Mouse (Mus musculus) G1E (cell line): ENCODE data around the gene Mkrn1.

Experiments used
- CTCF ChIP-seq: IDR thresholded peaks from 2 replicates; pipeline ENCODE4 v1.5.1; 2012; ENCODE audit warnings: low read depth, low read length, inconsistent platforms, mixed read lengths
- GATA1 ChIP-seq: IDR thresholded peaks from 2 replicates; pipeline ENCODE4 v1.6.1; 2012; ENCODE audit warnings: borderline replicate concordance, low read length, inconsistent platforms, mixed read lengths
- POLR2AphosphoS5 ChIP-seq: IDR thresholded peaks from 2 replicates; pipeline ENCODE4 v1.6.1; 2012; ENCODE audit warnings: low read depth, low read length, inconsistent platforms; ENCODE audit not compliant: insufficient replicate concordance

DNA sequence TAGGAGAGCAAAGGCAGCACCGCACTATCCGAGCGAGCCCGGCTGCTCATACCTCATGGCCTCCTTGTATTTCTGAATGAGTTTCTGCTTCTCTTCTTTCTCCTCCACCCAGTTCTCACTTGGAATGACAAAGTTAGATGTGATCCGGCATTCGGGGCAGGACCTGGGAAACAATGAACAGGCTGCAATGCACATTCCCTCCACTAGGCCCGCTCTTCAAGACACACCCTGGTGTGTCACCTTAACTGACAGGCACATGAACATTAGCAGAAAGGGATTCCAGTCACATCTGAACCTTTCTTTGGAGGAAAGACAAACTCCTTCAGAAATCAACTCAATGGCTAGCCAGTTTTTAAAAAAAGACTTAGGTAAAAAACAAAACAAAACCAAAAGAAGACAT, 19.9 kb downstream of the Mkrn1 start:
- TF ChIP-seq GATA1 (no peak), POLR2AphosphoS5 (no peak), CTCF (peak; percentile 30; the same call in 1 of the 2 replicates)
